Mouse (Mus musculus) kidney, postnatal 4 days (tissue): ENCODE measurements at regions not wholly inside any gene's neighbourhood (a gene's known extent, or its start where the extent isn't known, plus 50 kb on each side); places are given as distances from the start of the nearest gene placed in this dataset.
A peak's percentile ranks its signal among the peaks of the same experiment; 100 is the strongest.

Experiments
- DNase-seq, 2 experiments: peaks; one replicate each; pipeline ENCODE4 v3.0.0; 2021; ENCODE audit warnings: mixed read lengths in 2 of 2

- no peak for DNase-seq
These were observed 177.3 kb upstream of the Cdyl start for GRCm38 (mm10) chr13:35482340-35482739.

GRCm38 (mm10) chr13:35486125-35486524, 173.5 kb upstream of the Cdyl start:
- DNase-seq, result peak; percentile 52 to 68

DNA sequence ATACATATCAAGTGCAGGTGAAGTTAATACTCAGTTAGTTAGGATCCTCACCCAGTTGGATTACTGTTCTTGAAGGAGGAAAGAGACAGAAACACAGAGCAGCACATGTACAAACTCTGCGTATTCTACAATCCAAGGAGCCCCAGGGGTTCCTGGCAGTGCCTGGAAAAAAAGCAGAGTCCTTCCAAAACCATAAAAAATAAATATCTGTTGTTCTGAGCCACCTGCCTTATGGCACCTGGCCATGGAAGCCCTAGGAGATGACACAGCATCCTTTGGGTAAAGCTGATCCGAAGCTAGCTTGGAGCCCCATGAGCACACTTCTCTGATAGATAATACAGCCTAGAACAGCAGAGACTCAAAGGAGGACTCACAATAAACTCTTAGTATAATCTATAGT, 159.9 kb upstream of the Cdyl start:
- no peak for DNase-seq

GRCm38 (mm10) chr13:35500891-35501290, 158.7 kb upstream of the Cdyl start:
- DNase-seq, result no peak

GRCm38 (mm10) chr13:35501351-35502146, 158.1 kb upstream of the Cdyl start:
- DNase-seq, result peak; percentile 18 to 47

DNA sequence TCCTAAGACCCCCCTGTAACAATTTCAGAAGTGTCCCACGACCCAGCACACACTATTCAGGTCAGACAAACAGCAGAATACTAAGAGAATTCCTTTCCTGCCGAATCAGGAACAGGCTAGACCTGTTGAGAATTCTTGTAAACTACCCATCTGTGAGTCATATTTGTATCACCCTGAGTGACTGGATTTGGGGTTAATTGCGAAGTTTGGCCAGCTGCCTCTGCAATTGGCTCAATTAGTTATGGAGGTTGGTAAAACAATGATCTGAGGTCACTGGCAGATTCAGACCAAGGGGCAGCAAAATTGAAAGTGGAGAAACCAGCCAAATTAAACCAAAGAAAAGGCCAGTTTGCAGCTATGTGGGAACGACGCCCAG, 157.5 kb upstream of the Cdyl start:
- peak in 1 of 2 experiments; percentile 16 for DNase-seq

DNA sequence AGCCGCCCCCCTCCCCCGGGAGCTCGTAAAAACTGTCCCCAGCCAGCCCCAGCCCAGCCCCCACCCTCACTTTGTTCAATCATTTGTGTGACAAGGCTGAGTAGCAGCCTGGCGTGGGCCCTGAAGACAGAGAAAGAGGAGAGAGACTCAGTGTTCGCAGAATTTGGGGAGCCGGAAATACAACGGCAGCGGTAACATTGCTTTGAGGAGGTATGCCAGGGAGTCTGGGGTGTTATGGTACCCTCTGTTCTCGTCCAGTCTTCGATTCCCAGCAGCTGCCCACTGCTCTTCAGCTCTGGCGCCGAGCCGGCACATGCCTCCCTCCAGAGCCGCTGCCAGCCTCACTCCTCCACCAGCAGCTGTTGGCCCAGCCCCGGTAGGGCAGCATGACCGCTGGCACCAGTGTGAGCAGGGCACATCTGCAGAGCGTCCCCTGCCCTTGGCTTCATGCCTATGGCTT, 156.2 kb upstream of the Cdyl start:
- DNase-seq, result peak; percentile 13 to 30

- DNase-seq, result peak in 1 of 2 experiments; percentile 16
These were observed 152.4 kb upstream of the Cdyl start for GRCm38 (mm10) chr13:35507195-35507594.

- DNase-seq, result no peak
These were observed 147.6 kb upstream of the Cdyl start for GRCm38 (mm10) chr13:35512029-35512507.

GRCm38 (mm10) chr13:35513120-35513519, 146.5 kb upstream of the Cdyl start:
- no peak for DNase-seq

- DNase-seq, result no peak
These were observed 144.3 kb upstream of the Cdyl start for GRCm38 (mm10) chr13:35515291-35515690.

- DNase-seq, result no peak
These were observed 141.9 kb upstream of the Cdyl start for GRCm38 (mm10) chr13:35517692-35518091.

DNA sequence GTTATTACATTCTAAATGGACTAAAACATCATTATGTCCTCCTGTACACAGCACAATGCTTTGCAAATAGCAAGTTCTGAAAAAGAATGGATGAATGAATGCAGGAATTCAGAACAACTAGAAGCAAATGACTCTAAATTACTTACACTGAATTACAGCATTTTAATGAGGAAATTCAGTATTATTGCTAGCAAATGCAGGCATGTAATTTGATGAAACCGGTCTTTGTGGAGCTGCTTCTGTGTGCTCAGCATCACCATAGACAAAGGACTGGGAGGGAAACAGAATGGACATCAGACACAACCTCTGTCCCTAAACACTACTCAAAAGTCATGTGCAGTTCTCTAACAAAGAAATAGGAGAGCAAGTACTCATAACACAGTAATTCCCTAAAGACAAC, 137.4 kb upstream of the Cdyl start:
- DNase-seq, result no peak

GRCm38 (mm10) chr13:35529577-35529976, 130.1 kb upstream of the Cdyl start:
- no peak for DNase-seq

DNA sequence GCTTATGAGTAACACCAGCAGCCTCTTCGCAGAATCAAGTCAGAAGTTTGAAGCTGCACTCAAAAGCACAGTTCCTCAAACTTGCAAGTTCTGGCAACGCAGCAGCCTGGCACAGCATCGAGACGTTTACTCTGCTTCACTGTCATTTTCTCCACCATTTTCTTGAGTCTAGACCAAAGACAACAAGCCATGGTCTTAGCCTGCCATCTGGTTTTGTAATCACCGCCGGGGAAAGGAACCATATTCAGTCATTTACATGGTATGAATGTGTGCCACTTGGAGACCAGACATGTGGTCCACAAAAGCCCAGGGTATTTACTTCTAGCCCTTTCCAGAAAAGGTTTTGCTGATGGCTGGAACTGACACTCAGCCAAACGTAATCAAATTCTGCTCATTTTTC, 122.5 kb upstream of the Cdyl start:
- DNase-seq, result no peak

- peak in 1 of 2 experiments; percentile 9 for DNase-seq
These were observed 121.7 kb upstream of the Cdyl start for GRCm38 (mm10) chr13:35537936-35538335.

GRCm38 (mm10) chr13:35540433-35540832, 119.2 kb upstream of the Cdyl start:
- no peak for DNase-seq

GRCm38 (mm10) chr13:35541053-35541452, 118.6 kb upstream of the Cdyl start:
- DNase-seq, result no peak

GRCm38 (mm10) chr13:35564006-35564405, 95.6 kb upstream of the Cdyl start:
- DNase-seq, result no peak

GRCm38 (mm10) chr13:35581616-35582015, 78.0 kb upstream of the Cdyl start:
- DNase-seq, result peak; percentile 60 to 72

GRCm38 (mm10) chr13:35598003-35598402, 61.6 kb upstream of the Cdyl start:
- DNase-seq, result no peak

- DNase-seq, result no peak
These were observed 58.0 kb upstream of the Cdyl start for GRCm38 (mm10) chr13:35601560-35602135.

GRCm38 (mm10) chr13:35603080-35603479, 56.6 kb upstream of the Cdyl start:
- DNase-seq, result no peak

- DNase-seq, result peak; percentile 49 to 64
These were observed 55.6 kb upstream of the Cdyl start for GRCm38 (mm10) chr13:35604061-35604460.
